Mouse (Mus musculus): ENCODE data around the gene Actl7b. TPM values are rescaled to one million over a fixed set of nuclear protein-coding genes. Genes with fewer than 3 reads are reported as not detected.

Actl7b gene
- polyA plus RNA-seq, 1 experiment from 2014 or later, result not detected

DNA sequence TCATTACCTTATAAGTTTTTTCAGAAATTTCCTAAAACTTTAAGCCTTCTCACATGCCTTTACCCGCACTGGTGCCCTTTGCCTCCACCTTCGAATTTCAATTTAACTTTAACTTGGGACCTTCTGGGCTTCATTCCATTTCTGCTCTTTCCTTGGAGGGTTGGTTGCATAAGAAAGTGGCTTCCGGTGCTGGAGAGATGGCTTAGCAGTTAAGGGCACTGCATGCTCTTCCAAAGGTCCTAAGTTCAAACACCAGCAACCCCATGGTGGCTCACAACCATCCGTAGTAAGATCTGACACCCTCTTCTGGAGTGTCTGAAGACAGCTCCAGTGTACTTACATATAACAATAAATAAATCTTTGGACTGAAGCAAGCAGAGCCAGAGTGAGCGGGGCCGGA lies 18.0 kb downstream of the Actl7b start:
- H3K27ac ChIP-seq (ENCODE audit: low read depth), result no peak overlapping the region
- no peak overlapping the region for H3K4me2 ChIP-seq
- H3K9ac ChIP-seq, result no peak overlapping the region
- H3K9me3 ChIP-seq (ENCODE audit: low read depth, low read length), result no peaks in the 10 kb centered on the region
- H3K36me3 ChIP-seq (ENCODE audit: insufficient read depth), result no peaks in the 10 kb centered on the region
- no peak for TF ChIP-seq CTCF (IDR thresholded peaks at IDR 0.05; ENCODE audit: low read depth)
- 82% methylated on average over 6 of the region's 6 CpGs for WGBS
- no peaks in the 10 kb centered on the region for H3K4me1 ChIP-seq (ENCODE audit: insufficient read depth)
- ATAC-seq (ENCODE audit: insufficient read depth) (no peak), DNase-seq (no peak)
- H3K4me3 ChIP-seq (ENCODE audit: low read depth, low read length), result no peak overlapping the region
- H3K27me3 ChIP-seq (ENCODE audit: insufficient read depth, low read length), result no peaks in the 10 kb centered on the region

GRCm38 (mm10) chr4:56722346-56722745 lies 18.9 kb downstream of the Actl7b start:
- ATAC-seq (ENCODE audit: insufficient read depth), result no peak
- H3K4me2 ChIP-seq, result no peak overlapping the region

DNA sequence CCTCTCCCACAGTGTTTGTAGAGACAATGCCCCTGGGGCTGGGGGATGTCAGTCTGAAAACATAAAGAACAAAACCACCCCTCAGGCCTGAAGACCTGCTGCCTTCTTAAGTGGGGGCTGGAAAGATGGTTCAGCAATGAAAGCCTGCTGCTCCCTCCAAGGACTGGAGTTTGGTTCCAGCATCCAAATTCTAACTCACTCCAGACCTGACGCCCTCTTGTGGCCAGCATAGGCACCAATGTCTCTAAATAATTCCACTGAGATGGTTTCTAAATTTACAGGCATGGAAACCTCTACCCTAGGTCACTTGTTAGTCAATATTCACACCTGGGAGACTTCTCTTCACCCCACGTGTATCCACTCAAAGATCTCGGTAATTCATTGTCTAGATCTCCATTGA lies 19.8 kb downstream of the Actl7b start:
- Histone ChIP-seq H3K27ac (ENCODE audit: low read depth) (no peak overlapping the region), H3K9me3 (ENCODE audit: low read depth, low read length) (no peaks in the 10 kb centered on the region), H3K9ac (no peak overlapping the region), H3K4me3 (ENCODE audit: low read depth, low read length) (no peak overlapping the region), H3K27me3 (ENCODE audit: insufficient read depth, low read length) (no peaks in the 10 kb centered on the region), H3K4me2 (no peak overlapping the region), H3K36me3 (ENCODE audit: insufficient read depth) (no peaks in the 10 kb centered on the region), H3K4me1 (ENCODE audit: insufficient read depth) (no peaks in the 10 kb centered on the region)
- peak; percentile 68 for TF ChIP-seq CTCF (IDR thresholded peaks at IDR 0.05; ENCODE audit: low read depth)
- 34% methylated on average over 3 of the region's 3 CpGs for WGBS
- ATAC-seq (ENCODE audit: insufficient read depth), result no peak
- peak; percentile 69 for DNase-seq

More at GRCm38 (mm10) chr4:56722346-56722745, 18.9 kb downstream of the Actl7b start:
- H3K27ac ChIP-seq (ENCODE audit: low read depth), result no peak overlapping the region
- no peak overlapping the region for H3K4me3 ChIP-seq (ENCODE audit: low read depth, low read length)
- no peaks in the 10 kb centered on the region for H3K36me3 ChIP-seq (ENCODE audit: insufficient read depth)
- H3K9ac ChIP-seq, result no peak overlapping the region
- H3K4me1 ChIP-seq (ENCODE audit: insufficient read depth), result no peaks in the 10 kb centered on the region
- TF ChIP-seq CTCF (IDR thresholded peaks at IDR 0.05; ENCODE audit: low read depth), result no peak
- no peaks in the 10 kb centered on the region for H3K27me3 ChIP-seq (ENCODE audit: insufficient read depth, low read length)
- WGBS, result 59% methylated on average over 6 of the region's 6 CpGs
- no peak for DNase-seq
- H3K9me3 ChIP-seq (ENCODE audit: low read depth, low read length), result no peaks in the 10 kb centered on the region

GRCm38 (mm10) chr4:56720403-56720802 lies 20.8 kb downstream of the Actl7b start:
- Histone ChIP-seq H3K9me3 (ENCODE audit: low read depth, low read length) (no peaks in the 10 kb centered on the region), H3K27ac (ENCODE audit: low read depth) (no peak overlapping the region), H3K4me2 (no peak overlapping the region), H3K27me3 (ENCODE audit: insufficient read depth, low read length) (no peaks in the 10 kb centered on the region), H3K9ac (no peak overlapping the region), H3K4me3 (ENCODE audit: low read depth, low read length) (no peak overlapping the region), H3K4me1 (ENCODE audit: insufficient read depth) (no peaks in the 10 kb centered on the region), H3K36me3 (ENCODE audit: insufficient read depth) (no peaks in the 10 kb centered on the region)
- no peak for DNase-seq
- TF ChIP-seq CTCF (IDR thresholded peaks at IDR 0.05; ENCODE audit: low read depth), result no peak
- ATAC-seq (ENCODE audit: insufficient read depth), result no peak
- 73% methylated on average over 9 of the region's 9 CpGs for WGBS

DNA sequence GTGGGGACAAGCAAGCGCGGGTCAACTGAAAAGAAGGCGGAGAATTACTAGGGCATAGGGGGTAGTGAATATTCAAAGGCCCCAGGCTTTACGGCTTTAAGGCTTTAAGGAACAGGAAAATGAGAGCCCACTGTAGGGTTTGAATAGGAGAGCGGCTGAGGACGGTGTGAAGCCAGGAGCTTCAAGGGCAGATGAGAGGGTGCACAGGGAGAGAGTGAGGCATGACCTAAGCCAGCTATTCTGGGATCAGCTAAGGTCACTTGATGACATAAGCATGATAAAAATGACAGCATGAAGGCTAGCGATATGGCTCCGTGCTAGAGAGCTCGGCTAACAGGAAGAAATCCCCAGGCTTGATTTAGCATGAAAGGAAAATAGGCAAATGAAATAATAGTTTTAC lies 21.8 kb downstream of the Actl7b start:
- H3K9ac ChIP-seq, result no peak overlapping the region
- H3K27ac ChIP-seq (ENCODE audit: low read depth), result no peak overlapping the region
- H3K4me3 ChIP-seq (ENCODE audit: low read depth, low read length), result no peak overlapping the region
- no peak for TF ChIP-seq CTCF (IDR thresholded peaks at IDR 0.05; ENCODE audit: low read depth)
- DNase-seq (no peak), ATAC-seq (ENCODE audit: insufficient read depth) (peak; percentile 35; the same call in 1 of the 2 replicates)
- WGBS, result 55% methylated on average over 9 of the region's 9 CpGs
- no peaks in the 10 kb centered on the region for H3K27me3 ChIP-seq (ENCODE audit: insufficient read depth, low read length)
- H3K4me2 ChIP-seq, result no peak overlapping the region
- H3K4me1 ChIP-seq (ENCODE audit: insufficient read depth), result no peaks in the 10 kb centered on the region
- no peaks in the 10 kb centered on the region for H3K36me3 ChIP-seq (ENCODE audit: insufficient read depth)
- H3K9me3 ChIP-seq (ENCODE audit: low read depth, low read length), result no peaks in the 10 kb centered on the region

- WGBS, result 44% methylated on average over 12 of the region's 12 CpGs
- peak; percentile 52 for DNase-seq
- Histone ChIP-seq H3K27me3 (ENCODE audit: insufficient read depth, low read length) (no peaks in the 10 kb centered on the region), H3K4me2 (no peak overlapping the region), H3K4me3 (ENCODE audit: low read depth, low read length) (no peak overlapping the region), H3K36me3 (ENCODE audit: insufficient read depth) (no peaks in the 10 kb centered on the region), H3K9ac (no peak overlapping the region), H3K27ac (ENCODE audit: low read depth) (no peak overlapping the region), H3K4me1 (ENCODE audit: insufficient read depth) (no peaks in the 10 kb centered on the region), H3K9me3 (ENCODE audit: low read depth, low read length) (no peaks in the 10 kb centered on the region)
- no peak for TF ChIP-seq CTCF (IDR thresholded peaks at IDR 0.05; ENCODE audit: low read depth)
- ATAC-seq (ENCODE audit: insufficient read depth), result peak; percentile 14; the same call in 1 of the 2 replicates
Measured at GRCm38 (mm10) chr4:56718573-56719442, 22.4 kb downstream of the Actl7b start.

- WGBS, result 83% methylated on average over 3 of the region's 3 CpGs
- no peak overlapping the region for H3K4me3 ChIP-seq (ENCODE audit: low read depth, low read length)
- no peaks in the 10 kb centered on the region for H3K27me3 ChIP-seq (ENCODE audit: insufficient read depth, low read length)
- no peaks in the 10 kb centered on the region for H3K9me3 ChIP-seq (ENCODE audit: low read depth, low read length)
- no peak overlapping the region for H3K4me2 ChIP-seq
- no peak for DNase-seq
- no peak overlapping the region for H3K27ac ChIP-seq (ENCODE audit: low read depth)
- H3K36me3 ChIP-seq (ENCODE audit: insufficient read depth), result no peaks in the 10 kb centered on the region
- H3K9ac ChIP-seq, result no peak overlapping the region
- no peak for TF ChIP-seq CTCF (IDR thresholded peaks at IDR 0.05; ENCODE audit: low read depth)
- no peaks in the 10 kb centered on the region for H3K4me1 ChIP-seq (ENCODE audit: insufficient read depth)
- ATAC-seq (ENCODE audit: insufficient read depth), result no peak
Measured at GRCm38 (mm10) chr4:56717932-56718331, 23.3 kb downstream of the Actl7b start.
